In genomic region chr9:87135765-87136558, GRCm38 (mm10) we compare ENCODE assay signal across 9 mouse cellular contexts. TPM values are rescaled to one million over a fixed set of nuclear protein-coding genes. Genes with fewer than 3 reads are reported as not detected.
DNase-seq lines count a peak whose midpoint lies in the region; ATAC-seq lines count a peak whose summit lies in the region.
"Had no signal": no experiment of that assay in that cellular context is flagged by ENCODE, and none has a peak within 500 bp of the region (broad histone marks: within the 10 kb centered on the region; RNA-seq: fewer than 3 reads in every experiment).

No protein-coding gene starts in this region.

- no peak overlapping the region for H3K4me3 ChIP-seq in heart, embryonic 12.5 days
- no peak overlapping the region for H3K4me3 ChIP-seq in neural tube, embryonic 15.5 days (replicated peaks)
- H3K4me3 ChIP-seq: liver, embryonic 12.5 days had no signal

- H3K27ac ChIP-seq in heart, embryonic 12.5 days (ENCODE audit: poor library complexity, severe bottlenecking): no peak overlapping the region
- 0 out of 2 replicates have a peak overlapping the region, but pooled peaks have one; percentile 33 for H3K27ac ChIP-seq in neural tube, embryonic 15.5 days (replicated peaks)
- H3K27ac ChIP-seq: liver, embryonic 12.5 days had no signal

- H3K4me2 ChIP-seq in heart, embryonic 12.5 days: no peak overlapping the region
- no peak overlapping the region for H3K4me2 ChIP-seq in neural tube, embryonic 15.5 days
- H3K4me2 ChIP-seq: liver, embryonic 12.5 days had no signal

- intact Hi-C loops in heart, postnatal 14 days (cut with DNase I): no loop called here

- 49% methylated on average over 14 of the region's 14 CpGs for WGBS in heart, embryonic 12.5 days
- 64% methylated on average over 14 of the region's 14 CpGs for WGBS in neural tube, embryonic 15.5 days

- no peak for ATAC-seq in heart, embryonic 12.5 days (ENCODE audit: insufficient number of reproducible peaks, low FRiP score)
- peak; percentile 56 for ATAC-seq in neural tube, embryonic 15.5 days (ENCODE audit: low FRiP score)
- ATAC-seq: liver, embryonic 12.5 days had no signal

- H3K9ac ChIP-seq in heart, embryonic 12.5 days: no peak overlapping the region
- H3K9ac ChIP-seq in neural tube, embryonic 15.5 days (replicated peaks): no peak overlapping the region
- H3K9ac ChIP-seq: liver, embryonic 12.5 days had no signal

- H3K9me3 ChIP-seq in heart, embryonic 12.5 days (replicated peaks): no peaks in the 10 kb centered on the region
- no peaks in the 10 kb centered on the region for H3K9me3 ChIP-seq in neural tube, embryonic 15.5 days (replicated peaks)
- H3K9me3 ChIP-seq: liver, embryonic 12.5 days had no signal

- no peaks in the 10 kb centered on the region for H3K36me3 ChIP-seq in heart, embryonic 12.5 days
- H3K36me3 ChIP-seq in neural tube, embryonic 15.5 days: no peaks in the 10 kb centered on the region
- H3K36me3 ChIP-seq: liver, embryonic 12.5 days had no signal

- 0 out of 2 replicates have a peak, but pooled peaks cover 10% of the 10 kb centered on the region for H3K27me3 ChIP-seq in heart, embryonic 12.5 days (replicated peaks)
- H3K27me3 ChIP-seq in neural tube, embryonic 15.5 days (replicated peaks): no peaks in the 10 kb centered on the region
- H3K27me3 ChIP-seq: liver, embryonic 12.5 days had no signal

- no peaks in the 10 kb centered on the region for H3K4me1 ChIP-seq in heart, embryonic 12.5 days (replicated peaks)
- H3K4me1 ChIP-seq in neural tube, embryonic 15.5 days: peaks cover 8% of the 10 kb centered on the region; the same call in 1 of the 2 replicates
- H3K4me1 ChIP-seq: liver, embryonic 12.5 days had no signal

- peak; percentile 5 to 14 for DNase-seq in heart, postnatal 14 days
- DNase-seq in neural tube, embryonic 10.5 days (ENCODE audit: extremely low spot score, low spot score): no peak
- DNase-seq in cerebellum, postnatal 25 days: peak; percentile 70 to 72
- peak; percentile 13 for DNase-seq in testis, postnatal 14 days (ENCODE audit: low spot score)
- DNase-seq in adrenal gland, adult 2 months: no peak

RNA-seq across cellular contexts. Expression of gene Mrap2, which starts 8.1 kb away (rescaled TPM):
- total RNA-seq in heart, postnatal 14 days (2021): 1 to 10 TPM; 3.2 to 4.1 TPM
- not detected in 2 replicates for polyA plus RNA-seq in heart, embryonic 12.5 days (2016; fragmentation: Nextera tagmentation; extraction: Ambion mirVana)
- polyA plus RNA-seq in neural tube, embryonic 15.5 days (2015; fragmentation: Nextera tagmentation; extraction: Ambion mirVana): 3.2 and 3.8 TPM in 2 replicates
- total RNA-seq in adrenal gland, adult 2 months (2021): 1 to 10 TPM; 2.3 to 2.8 TPM
- polyA plus RNA-seq in adrenal gland, adult 2 months (2012; rRNA removed): 0.20 and 0.28 TPM in 2 replicates
- polyA plus RNA-seq: embryonic facial prominence, embryonic 11.5 days; liver, embryonic 12.5 days had no signal

Comparison
In these comparisons a context has a peak if more than half of its experiments do, and no peak if none do; other contexts are left out.
1. DNase-seq: peak in heart, postnatal 14 days (2 of 2), cerebellum, postnatal 25 days (2 of 2) and testis, postnatal 14 days (single experiment); none in neural tube, embryonic 10.5 days (single experiment) and adrenal gland, adult 2 months (single experiment).